Mouse (Mus musculus) ES-E14 (cell line): Measurements from ENCODE around the gene Gpr179. TPM values are rescaled to one million over a fixed set of nuclear protein-coding genes. Genes with fewer than 3 reads are reported as not detected.
"Not testable (repeated sequence)": the region's sequence is repeated elsewhere in the genome, so short reads cannot be mapped to it uniquely, and the experiment has no call there.

Experiments used
- DNase-seq: peaks from one replicate; pipeline ENCODE4 v3.0.0-alpha.2; 2013; ENCODE audit warnings: low read depth, low spot score
- H3K27ac ChIP-seq: 2 replicates; pipeline ENCODE4 v1.5.1; 2012; ENCODE audit warnings: low read depth, mild to moderate bottlenecking, low read length, moderate library complexity, mixed read lengths; ENCODE audit not compliant: poor library complexity, insufficient read depth, severe bottlenecking
- H3K36me3 ChIP-seq: 2 replicates; pipeline ENCODE4 v1.6.1; 2012; ENCODE audit warnings: mild to moderate bottlenecking, low read length, moderate library complexity, mixed read lengths; ENCODE audit not compliant: control insufficient read depth, poor library complexity, insufficient read depth, severe bottlenecking
- H3K4me1 ChIP-seq, 2 experiments: fragments of 150-350 bp in 1 of 2; sonication (generic) in 1 of 2; 2 replicates each; pipeline ENCODE4 v1.6.1; 2012; ENCODE audit warnings: low read length in 2 of 2, mild to moderate bottlenecking in 1 of 2, mixed read lengths in 1 of 2; ENCODE audit not compliant: control insufficient read depth in 2 of 2, insufficient read depth in 2 of 2, poor library complexity in 1 of 2
- H3K4me3 ChIP-seq, 2 experiments: fragments of 150-350 bp in 1 of 2; sonication (generic) in 1 of 2; 2 replicates each; pipeline ENCODE4 v1.5.1; 2012; ENCODE audit warnings: low read length in 2 of 2, low read depth in 1 of 2, mild to moderate bottlenecking in 1 of 2, mixed read lengths in 1 of 2; ENCODE audit not compliant: insufficient read depth in 1 of 2, poor library complexity in 1 of 2, severe bottlenecking in 1 of 2
- H3K9ac ChIP-seq: 2 replicates; pipeline ENCODE4 v1.6.1; 2012; ENCODE audit warnings: low read depth, mild to moderate bottlenecking, low read length, mixed read lengths; ENCODE audit not compliant: poor library complexity, insufficient read depth, severe bottlenecking
- H3K9me3 ChIP-seq: fragments of 150-350 bp; sonication (generic); 2 replicates; pipeline ENCODE4 v1.6.1; 2012; ENCODE audit warnings: low read depth, mild to moderate bottlenecking, low read length; ENCODE audit not compliant: control insufficient read depth, insufficient read depth
- CHD2 ChIP-seq: IDR thresholded peaks from 2 replicates; pipeline ENCODE4 v1.6.1; 2014; ENCODE audit warnings: mild to moderate bottlenecking, low read depth, low read length, inconsistent platforms
- HCFC1 ChIP-seq: IDR thresholded peaks from 2 replicates; pipeline ENCODE4 v1.6.1; 2012; ENCODE audit warnings: low read length, inconsistent platforms, borderline replicate concordance; ENCODE audit not compliant: insufficient read depth
- MAFK ChIP-seq: IDR thresholded peaks from 2 replicates; pipeline ENCODE4 v1.6.1; 2014; ENCODE audit warnings: mild to moderate bottlenecking, low read depth, low read length, inconsistent platforms; ENCODE audit not compliant: insufficient read depth
- ZC3H11A ChIP-seq: IDR thresholded peaks from 2 replicates; pipeline ENCODE4 v1.6.1; 2012; ENCODE audit warnings: low read depth, mild to moderate bottlenecking, inconsistent platforms, low read length, borderline replicate concordance
- ZNF384 ChIP-seq: IDR thresholded peaks from 2 replicates; pipeline ENCODE4 v1.6.1; 2012; ENCODE audit warnings: low read depth, low read length, inconsistent platforms
- in situ Hi-C, 2 experiments: fragments of 600-800 bp; cut with MboI; formaldehyde crosslinking; loops; one replicate each; pipeline ENCODE4 v1.15.1; 2025; ENCODE audit warnings: low sequenced_read_pairs in 2 of 2, inconsistent platforms in 1 of 2; ENCODE audit not compliant: unreplicated experiment in 2 of 2
- total RNA-seq: library from RNA; depleted of rRNA; stranded (reverse); fragments of 300-350 nt; gene quantifications from 2 replicates; pipeline ENCODE4 v1.2.3, GENCODE M21; 2012

Gene Gpr179
- total RNA-seq, 1 experiment: 0.31 TPM

DNA sequence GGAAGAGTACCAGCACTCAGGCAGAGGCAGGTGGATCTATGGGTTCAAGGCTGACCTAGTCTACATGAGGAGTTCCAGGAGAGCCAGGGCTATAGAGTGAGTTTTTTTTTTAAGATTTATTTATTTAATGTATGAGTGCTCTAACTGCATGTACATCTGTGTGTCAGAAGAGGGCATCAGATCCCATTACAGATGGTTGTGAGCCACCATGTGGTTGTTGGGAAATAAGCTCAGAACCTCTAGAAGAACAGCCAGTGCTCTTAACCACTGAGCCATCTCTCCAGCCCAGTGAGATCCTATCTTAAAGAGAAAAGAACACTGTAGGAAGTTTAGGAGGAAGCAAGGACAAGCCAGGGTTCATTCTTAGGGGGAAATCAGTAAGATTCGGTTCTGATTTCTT lies 21.6 kb downstream of the Gpr179 start:
- TF ChIP-seq HCFC1: no peak
- TF ChIP-seq CHD2: no peak
- TF ChIP-seq ZC3H11A: no peak
- in situ Hi-C loops: no loop called here

DNA sequence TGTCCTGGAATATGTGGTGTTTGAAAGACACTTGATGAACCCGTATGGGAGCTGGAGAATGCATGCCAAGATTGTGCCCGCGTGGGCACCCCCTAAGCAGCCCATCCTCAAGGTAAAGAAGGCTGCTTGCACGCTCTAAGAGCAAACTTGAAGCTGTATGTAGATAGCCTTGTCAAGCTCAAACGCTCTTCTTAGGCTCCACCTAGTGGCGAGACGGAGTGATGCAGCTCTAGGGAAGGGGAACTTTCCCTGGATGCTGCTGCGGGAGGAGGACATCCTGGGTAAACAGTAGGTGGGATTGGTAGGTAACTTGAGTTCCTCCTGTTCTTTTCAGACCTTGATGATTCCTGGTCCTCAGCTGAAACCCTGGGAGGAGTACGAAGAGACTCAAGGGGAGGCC lies 23.7 kb downstream of the Gpr179 start:
- H3K9me3 ChIP-seq: no peaks in the 10 kb centered on the region
- TF ChIP-seq MAFK: no peak
- TF ChIP-seq ZC3H11A: no peak
- TF ChIP-seq CHD2: no peak
- TF ChIP-seq HCFC1: no peak
- no peak for TF ChIP-seq ZNF384
- in situ Hi-C loops: no loop called here
- peaks cover 41% of the 10 kb centered on the region for H3K36me3 ChIP-seq
- no peak overlapping the region for H3K9ac ChIP-seq
- no peak overlapping the region for H3K4me3 ChIP-seq
- peaks cover 3 to 5% of the 10 kb centered on the region in 2 experiments for H3K4me1 ChIP-seq
- H3K27ac ChIP-seq: no peak overlapping the region
- peak; percentile 82 for DNase-seq

More for the DNA sequence above, 21.6 kb downstream of the Gpr179 start:
- no peak overlapping the region for H3K27ac ChIP-seq
- peaks cover 31% of the 10 kb centered on the region for H3K36me3 ChIP-seq
- peaks cover 8 to 20% of the 10 kb centered on the region in 2 experiments for H3K4me1 ChIP-seq
- no peaks in the 10 kb centered on the region for H3K9me3 ChIP-seq
- DNase-seq: no peak
- H3K9ac ChIP-seq: no peak overlapping the region
- no peak overlapping the region for H3K4me3 ChIP-seq

DNA sequence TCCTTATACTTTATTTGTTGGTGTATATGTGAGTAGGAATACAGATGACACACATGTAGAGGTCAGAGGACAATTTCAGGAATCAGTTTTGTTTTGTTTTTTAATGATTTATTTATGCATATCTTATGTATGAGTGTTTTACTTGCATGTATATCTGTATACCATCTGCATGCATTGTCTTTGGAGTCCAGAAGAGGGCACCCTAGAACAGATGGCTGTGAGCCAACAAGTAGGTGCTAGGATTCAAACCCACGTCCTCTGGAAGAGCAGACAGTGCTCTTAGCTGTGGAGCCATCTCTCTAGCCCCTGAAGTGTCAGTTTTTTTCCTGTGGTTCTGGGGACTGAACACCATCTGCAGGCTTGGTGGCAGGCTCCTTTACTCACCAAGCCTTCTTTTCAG lies 26.7 kb downstream of the Gpr179 start:
- no peak for TF ChIP-seq HCFC1
- TF ChIP-seq CHD2: no peak
- no peak for TF ChIP-seq MAFK
- no peak for TF ChIP-seq ZNF384
- no peak for TF ChIP-seq ZC3H11A
- Histone ChIP-seq H3K36me3 (peaks cover 42% of the 10 kb centered on the region), H3K27ac (no peak overlapping the region), H3K9me3 (no peaks in the 10 kb centered on the region), H3K4me1 (peaks cover 2 to 4% of the 10 kb centered on the region in 2 experiments), H3K9ac (no peak overlapping the region), H3K4me3 (no peak overlapping the region)
- in situ Hi-C loops: no loop called here
- DNase-seq: no peak

DNA sequence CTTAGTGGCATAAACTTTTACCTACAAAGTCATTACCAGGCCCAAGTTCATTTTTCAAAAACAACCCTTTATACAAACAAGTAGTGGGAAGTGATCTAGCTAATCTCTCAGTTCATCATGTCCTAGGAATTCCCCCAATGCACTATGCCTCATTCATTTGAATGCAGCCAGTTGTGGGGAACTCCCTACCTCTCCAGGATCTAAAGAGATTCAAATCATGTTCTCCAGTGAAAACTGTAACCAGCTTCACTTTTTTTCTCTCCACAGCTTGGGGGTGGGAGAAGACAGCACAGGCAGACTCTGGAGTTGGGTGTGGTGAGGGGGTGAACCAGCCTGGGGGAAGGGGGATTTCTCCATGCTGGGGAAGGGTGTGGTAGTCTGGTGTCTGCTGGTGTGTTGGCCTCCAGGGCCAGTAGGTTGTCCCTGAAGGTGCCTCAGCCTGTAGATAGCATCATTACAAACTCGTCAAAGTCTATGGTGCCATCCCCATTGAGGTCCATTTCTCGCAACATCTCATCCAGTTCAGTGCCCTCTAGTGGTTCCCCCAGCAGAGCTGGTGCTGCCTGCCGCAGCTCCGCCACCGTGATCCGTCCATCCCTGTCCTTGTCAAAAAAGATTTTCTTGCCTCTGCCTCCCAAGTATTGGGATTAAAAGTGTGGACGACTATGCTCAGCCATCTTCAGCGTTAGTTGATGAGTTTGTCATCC lies 29.8 kb downstream of the Gpr179 start:
- in situ Hi-C loops, H3K9me3 ChIP-seq, DNase-seq, H3K4me1 ChIP-seq: not testable (repeated sequence)
- Histone ChIP-seq H3K9ac (peak overlapping the region; percentile 47; the same call in 1 of the 2 replicates), H3K4me3 (peak overlapping the region in 1 of 2 experiments; percentile 10; a peak in 1 of 4 replicates), H3K27ac (peak overlapping the region; percentile 87; the same call in 1 of the 2 replicates), H3K36me3 (peaks cover 25% of the 10 kb centered on the region)

DNA sequence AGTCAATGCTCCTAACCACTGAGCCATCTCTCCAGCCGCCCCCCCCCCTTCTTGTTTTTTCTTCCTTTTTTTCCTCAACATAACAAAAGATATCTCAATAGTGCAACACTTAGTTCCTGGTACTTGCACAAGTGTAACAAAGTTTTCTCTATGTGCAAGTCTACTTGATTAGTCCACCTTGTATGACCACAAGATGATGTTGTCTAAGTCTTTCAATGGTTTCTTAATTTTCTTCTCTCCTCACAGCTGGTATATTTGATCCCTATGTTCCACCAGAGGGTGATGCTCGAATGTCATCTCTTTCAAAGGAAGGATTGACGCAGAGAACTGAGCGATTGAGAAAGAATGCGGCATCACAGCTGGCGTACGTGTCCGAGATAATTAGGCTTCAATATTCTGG lies 30.7 kb downstream of the Gpr179 start:
- in situ Hi-C loops: no loop called here
- Histone ChIP-seq H3K4me1 (peaks cover 4 to 6% of the 10 kb centered on the region in 2 experiments; a peak in 3 of 4 replicates), H3K4me3 (no peak overlapping the region), H3K27ac (peak overlapping the region; percentile 76; the same call in 1 of the 2 replicates), H3K9ac (no peak overlapping the region), H3K36me3 (peaks cover 17% of the 10 kb centered on the region), H3K9me3 (no peaks in the 10 kb centered on the region)
- DNase-seq: no peak
- no peak for TF ChIP-seq ZNF384
- no peak for TF ChIP-seq MAFK
- no peak for TF ChIP-seq HCFC1
- no peak for TF ChIP-seq CHD2
- TF ChIP-seq ZC3H11A: no peak
